Mouse (Mus musculus) lung, adult 2 months (tissue): Measurements from ENCODE around the gene Sipa1l3. TPM values are rescaled to one million over a fixed set of nuclear protein-coding genes. Genes with fewer than 3 reads are reported as not detected.

Source experiments
- DNase-seq: peaks from one replicate; pipeline ENCODE4 v3.0.0; 2022
- H3K4me1 ChIP-seq: fragments of 200-500 bp; 2 replicates; pipeline ENCODE4 v1.6.1; 2011; ENCODE audit warnings: low read length; ENCODE audit not compliant: control insufficient read depth, insufficient read depth
- H3K4me3 ChIP-seq: fragments of 200-500 bp; replicated peaks from 2 replicates; pipeline ENCODE3; 2011; ENCODE audit warnings: low read depth, mild to moderate bottlenecking, control low read depth, low read length; ENCODE audit errors: extremely low read depth
- CTCF ChIP-seq: fragments of 200-500 bp; IDR thresholded peaks from 2 replicates; pipeline ENCODE4 v1.5.1; 2011; ENCODE audit warnings: mild to moderate bottlenecking, low read length, control low read depth; ENCODE audit not compliant: insufficient read depth
- POLR2A ChIP-seq: fragments of 200-500 bp; IDR thresholded peaks from 2 replicates; pipeline ENCODE4 v1.6.1; 2011; ENCODE audit warnings: low read depth, mild to moderate bottlenecking, control low read depth, low read length, borderline replicate concordance; ENCODE audit errors: extremely low read depth
- WGBS: fragments of 180-500 bp; shearing (Covaris S2); methylation state at CpG from one replicate; pipeline ENCODE4 v1.1.7; 2018; 5-methylcytosine and 5-hydroxymethylcytosine counted together
- polyA plus RNA-seq: library from polyadenylated mRNA; depleted of rRNA; stranded (reverse); fragments of >200 nt; gene quantifications from 2 replicates; pipeline ENCODE4 v1.2.3, GENCODE M21; 2012

Gene Sipa1l3
- polyA plus RNA-seq, 1 experiment = 125 TPM

- DNase-seq = peak; percentile 52
- TF ChIP-seq CTCF (no peak), POLR2A (no peak)
- Histone ChIP-seq H3K4me3 (no peak within 1 kb of the TSS), H3K4me1 (peaks cover 10% of the 10 kb centered on the region; the same call in 1 of the 2 replicates)
- 1% methylated on average over 67 of the region's 67 CpGs for WGBS
These were observed 214.5 kb downstream of the Sipa1l3 start, which contains the start of gene Dpf1 for GRCm38 (mm10) chr7:29303738-29304462. Gene Dpf1 (plus strand): TSS chr7:29303951.

- WGBS = 58% methylated on average over 7 of the region's 7 CpGs
- TF ChIP-seq CTCF (no peak), POLR2A (no peak)
These were observed 215.8 kb downstream of the Sipa1l3 start for GRCm38 (mm10) chr7:29302641-29303040.

DNA sequence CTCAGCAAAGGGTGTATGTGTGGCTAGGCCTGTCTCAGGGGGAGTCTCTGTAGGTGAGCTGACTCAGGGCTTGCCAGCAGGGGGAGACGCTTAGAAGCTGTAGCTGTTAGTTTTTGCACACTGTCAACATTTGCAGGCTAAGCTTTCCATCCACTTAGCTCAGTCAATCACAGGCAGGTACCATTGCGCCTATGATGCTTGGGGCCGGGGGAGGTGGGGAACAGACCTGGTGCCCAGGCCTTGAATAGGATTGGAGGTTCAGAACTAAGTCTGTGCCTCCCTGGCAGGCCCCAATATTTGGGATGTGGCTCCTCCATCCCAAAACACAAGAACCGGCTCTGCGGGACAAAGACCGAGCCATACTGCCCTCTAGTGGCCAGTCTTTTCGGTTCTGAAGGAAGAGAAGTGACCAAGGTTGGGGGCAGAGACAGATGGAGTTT, 217.3 kb downstream of the Sipa1l3 start:
- peaks cover 4% of the 10 kb centered on the region; the same call in 1 of the 2 replicates for H3K4me1 ChIP-seq
- no peak overlapping the region for H3K4me3 ChIP-seq
- WGBS = 4% methylated on average over 7 of the region's 7 CpGs
- DNase-seq = peak; percentile 60
- TF ChIP-seq CTCF (peak; percentile 68), POLR2A (no peak)

More at GRCm38 (mm10) chr7:29302641-29303040, 215.8 kb downstream of the Sipa1l3 start:
- Histone ChIP-seq H3K4me1 (peaks cover 9% of the 10 kb centered on the region; the same call in 1 of the 2 replicates), H3K4me3 (no peak overlapping the region)
- no peak for DNase-seq

GRCm38 (mm10) chr7:29296998-29297397, 221.4 kb downstream of the Sipa1l3 start:
- peaks cover 3% of the 10 kb centered on the region; the same call in 1 of the 2 replicates for H3K4me1 ChIP-seq
- 11% methylated on average over 10 of the region's 10 CpGs for WGBS
- DNase-seq = no peak

GRCm38 (mm10) chr7:29295861-29296647, 222.4 kb downstream of the Sipa1l3 start:
- no peak overlapping the region for H3K4me3 ChIP-seq
- TF ChIP-seq CTCF (no peak), POLR2A (peak; percentile 37; the same call in 1 of the 2 replicates)
- peaks cover 3% of the 10 kb centered on the region; the same call in 1 of the 2 replicates for H3K4me1 ChIP-seq
- DNase-seq = no peak
- WGBS = 65% methylated on average over 24 of the region's 24 CpGs

More at GRCm38 (mm10) chr7:29296998-29297397, 221.4 kb downstream of the Sipa1l3 start:
- TF ChIP-seq CTCF (peak; percentile 97), POLR2A (no peak)
- no peak overlapping the region for H3K4me3 ChIP-seq

- 68% methylated on average over 13 of the region's 13 CpGs for WGBS
- no peak overlapping the region for H3K4me3 ChIP-seq
- no peak for TF ChIP-seq CTCF
- no peak for TF ChIP-seq POLR2A
- peaks cover 3% of the 10 kb centered on the region; the same call in 1 of the 2 replicates for H3K4me1 ChIP-seq
- no peak for DNase-seq
These were observed 224.2 kb downstream of the Sipa1l3 start for GRCm38 (mm10) chr7:29294111-29294761.

DNA sequence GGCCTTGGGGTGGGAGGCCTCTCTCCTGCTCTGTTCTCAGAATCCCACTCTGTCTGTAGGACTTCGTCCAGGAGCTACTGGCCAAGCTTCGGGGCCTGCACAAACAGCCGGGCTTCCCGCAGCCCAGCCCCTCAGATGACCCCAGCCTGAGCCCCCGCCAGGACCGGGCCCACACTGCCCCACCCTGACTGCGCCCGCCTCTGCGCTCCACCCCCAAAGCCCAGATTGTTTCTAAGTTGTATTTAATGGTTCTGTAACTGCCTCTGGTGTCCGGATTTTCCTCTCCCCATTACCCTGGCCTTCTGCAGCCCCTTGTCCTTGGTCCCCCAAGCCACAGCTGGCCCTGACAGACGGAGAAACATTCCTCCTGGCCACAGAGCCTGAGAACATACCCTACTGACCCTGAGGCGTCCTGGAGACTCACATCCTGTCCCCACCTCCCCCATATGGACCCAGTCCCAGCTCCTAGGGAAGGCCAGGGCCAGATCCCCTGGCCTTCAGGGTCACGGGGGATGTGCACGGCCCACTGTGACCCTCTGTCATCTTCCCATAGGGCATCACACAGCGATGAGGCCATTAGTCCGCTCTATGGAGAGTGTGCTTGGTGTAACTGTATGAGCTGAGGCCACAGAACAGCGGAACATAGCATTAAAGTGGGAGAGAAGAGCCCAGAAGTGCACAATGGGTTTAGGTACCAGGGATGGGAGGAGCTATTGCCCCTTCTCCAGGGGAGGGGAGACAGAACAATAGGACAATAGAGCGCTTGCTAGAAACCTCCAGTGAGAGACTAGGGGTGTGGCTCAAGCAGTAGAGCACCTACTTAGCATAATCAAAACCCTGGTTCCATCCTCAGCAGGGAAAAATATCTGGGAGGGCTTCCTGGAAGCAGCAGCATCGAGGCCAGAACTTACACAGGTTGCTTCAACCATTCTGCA, 225.0 kb downstream of the Sipa1l3 start:
- WGBS = 49% methylated on average over 19 of the region's 19 CpGs
- no peak for DNase-seq
- Histone ChIP-seq H3K4me3 (no peak overlapping the region), H3K4me1 (peaks cover 3% of the 10 kb centered on the region; the same call in 1 of the 2 replicates)
- TF ChIP-seq CTCF (no peak), POLR2A (no peak; the same call in 1 of the 2 replicates)

DNA sequence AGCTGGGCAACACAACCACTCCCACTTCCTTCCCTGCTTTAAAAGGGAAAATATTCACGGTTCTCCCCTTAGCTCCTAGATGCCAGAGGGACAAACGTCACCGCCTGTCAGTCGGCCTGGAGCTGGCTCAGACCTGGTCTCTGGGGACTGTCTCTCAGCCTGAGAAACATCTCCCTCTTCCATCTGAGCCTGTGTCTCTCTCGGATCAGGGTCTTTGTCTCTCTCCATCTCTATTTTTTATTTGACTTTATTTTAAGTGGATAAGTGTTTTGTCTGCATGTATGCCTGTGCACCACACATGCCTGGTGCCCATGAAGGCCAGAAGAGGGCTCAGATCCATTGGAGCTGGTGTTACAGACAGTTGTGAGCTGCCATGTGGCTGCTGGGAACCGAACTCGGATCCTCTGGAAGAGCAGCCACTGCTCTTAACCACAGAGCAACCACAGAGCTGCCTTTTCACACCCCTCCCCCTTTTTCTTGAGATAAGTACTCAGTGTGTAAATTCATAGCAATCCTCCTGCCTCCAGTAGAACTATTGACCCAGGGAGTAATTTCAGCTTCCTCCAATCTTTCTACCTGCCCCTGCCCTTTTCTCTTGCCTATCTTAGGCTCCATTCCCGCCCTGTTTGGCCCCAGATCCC, 225.9 kb downstream of the Sipa1l3 start:
- no peak for DNase-seq
- H3K4me3 ChIP-seq = no peak overlapping the region
- TF ChIP-seq POLR2A (peak; percentile 21; the same call in 1 of the 2 replicates), CTCF (no peak)
- H3K4me1 ChIP-seq = peaks cover 3% of the 10 kb centered on the region; the same call in 1 of the 2 replicates
- 35% methylated on average over 8 of the region's 8 CpGs for WGBS
